Mouse (Mus musculus) ES-Bruce4 (cell line): ENCODE measurements at regions not wholly inside any gene's neighbourhood (a gene's known extent, or its start where the extent isn't known, plus 50 kb on each side); places are given as distances from the start of the nearest gene placed in this dataset.

Experiments
- CTCF ChIP-seq: IDR thresholded peaks from one replicate; pipeline ENCODE4 v1.8.1; 2011; ENCODE audit warnings: low read depth, low read length
- EP300 ChIP-seq: IDR thresholded peaks from 2 replicates; pipeline ENCODE4 v1.6.1; 2011; ENCODE audit warnings: low read depth, low read length; ENCODE audit not compliant: insufficient read depth
- POLR2A ChIP-seq: IDR thresholded peaks from one replicate; pipeline ENCODE4 v1.8.1; 2011; ENCODE audit warnings: low read length; ENCODE audit not compliant: insufficient read depth

DNA sequence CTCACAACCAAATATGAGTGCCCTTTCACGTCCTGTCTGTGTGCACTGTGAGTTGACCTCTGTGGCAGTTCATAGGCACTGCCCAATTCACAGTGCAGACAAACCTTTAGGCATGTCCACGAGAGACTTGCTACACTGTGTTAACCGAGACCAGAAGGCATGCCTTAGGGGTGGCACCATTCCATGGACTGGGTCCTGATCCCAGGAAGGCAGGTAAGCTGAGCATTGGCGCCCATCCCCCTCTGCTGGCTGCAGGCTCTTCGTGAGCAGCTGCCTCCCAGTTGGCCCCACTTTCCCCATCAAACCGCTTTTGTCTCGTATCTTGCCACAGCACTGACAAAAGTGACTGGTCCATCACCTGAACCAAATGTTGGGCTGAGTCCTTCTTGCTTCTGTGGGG is 265.8 kb upstream of the Zfp64 start:
- TF ChIP-seq CTCF (no peak), POLR2A (no peak), EP300 (no peak)
